Mouse (Mus musculus): ENCODE data around the gene Naxd. TPM values are rescaled to one million over a fixed set of nuclear protein-coding genes. Genes with fewer than 3 reads are reported as not detected.

Gene Naxd
- total RNA-seq (2014; fragmentation: Nextera tagmentation): 63.0 and 78.6 TPM in 2 replicates
- 56.3 and 65.8 TPM in 2 replicates for total RNA-seq (2017)
- polyA plus RNA-seq (2012): 38.2 and 46.5 TPM in 2 replicates

GRCm38 (mm10) chr8:11497017-11497990 is at the start of gene Naxd:
Gene Naxd (plus strand): TSS chr8:11497506.
- peak; percentile 95 for DNase-seq (ENCODE audit: low spot score)

GRCm38 (mm10) chr8:11447910-11448570 is 49.3 kb upstream of the Naxd start:
- H3K4me3 ChIP-seq (ENCODE audit: low read depth, low read length): no peak overlapping the region
- DNase-seq (ENCODE audit: low spot score): no peak
- H3K36me3 ChIP-seq (replicated peaks): no peaks in the 10 kb centered on the region
- H3K27me3 ChIP-seq (ENCODE audit: insufficient read depth, low read length): peaks cover 14% of the 10 kb centered on the region
- TF ChIP-seq POLR2AphosphoS5 (IDR thresholded peaks at IDR 0.05; ENCODE audit: insufficient replicate concordance, low read depth, low read length) (no peak), GATA1 (IDR thresholded peaks at IDR 0.05; ENCODE audit: borderline replicate concordance, low read length) (no peak), GATA2 (IDR thresholded peaks at IDR 0.05; ENCODE audit: borderline replicate concordance, low read depth, low read length) (no peak), CTCF (IDR thresholded peaks at IDR 0.05; ENCODE audit: low read depth, low read length) (no peak), TAL1 (conservative IDR thresholded peaks at IDR 0.05; ENCODE audit: low read depth, low read length) (no peak)
- ATAC-seq (ENCODE audit: extremely low read depth, insufficient number of reproducible peaks, low FRiP score, poor library complexity, severe bottlenecking): no peak
- no peaks in the 10 kb centered on the region for H3K9me3 ChIP-seq (replicated peaks)
- no peaks in the 10 kb centered on the region for H3K4me1 ChIP-seq (ENCODE audit: insufficient read depth, low read depth, low read length)

More at GRCm38 (mm10) chr8:11497017-11497990, at the start of gene Naxd:
- Histone ChIP-seq H3K4me3 (ENCODE audit: low read depth, low read length) (peak within 1 kb of the TSS; percentile 99), H3K9me3 (replicated peaks) (no peaks in the 10 kb centered on the region), H3K27me3 (ENCODE audit: insufficient read depth, low read length) (no peaks in the 10 kb centered on the region), H3K36me3 (replicated peaks) (peaks cover 35% of the 10 kb centered on the region), H3K4me1 (ENCODE audit: insufficient read depth, low read depth, low read length) (peaks cover 56% of the 10 kb centered on the region)
- ATAC-seq (ENCODE audit: extremely low read depth, insufficient number of reproducible peaks, low FRiP score, poor library complexity, severe bottlenecking): peak; percentile 93
- no peak for TF ChIP-seq CTCF (IDR thresholded peaks at IDR 0.05; ENCODE audit: low read depth, low read length)
- TF ChIP-seq GATA2 (IDR thresholded peaks at IDR 0.05; ENCODE audit: borderline replicate concordance, low read depth, low read length): no peak
- no peak for TF ChIP-seq GATA1 (IDR thresholded peaks at IDR 0.05; ENCODE audit: borderline replicate concordance, low read length)
- no peak for TF ChIP-seq POLR2AphosphoS5 (IDR thresholded peaks at IDR 0.05; ENCODE audit: insufficient replicate concordance, low read depth, low read length)
- TF ChIP-seq TAL1 (conservative IDR thresholded peaks at IDR 0.05; ENCODE audit: low read depth, low read length): no peak

GRCm38 (mm10) chr8:11450184-11451113 is 46.9 kb upstream of the Naxd start:
- DNase-seq (ENCODE audit: low spot score): no peak
- no peaks in the 10 kb centered on the region for H3K9me3 ChIP-seq (replicated peaks)
- no peaks in the 10 kb centered on the region for H3K36me3 ChIP-seq (replicated peaks)
- peaks cover 21% of the 10 kb centered on the region for H3K27me3 ChIP-seq (ENCODE audit: insufficient read depth, low read length)
- TF ChIP-seq GATA1 (IDR thresholded peaks at IDR 0.05; ENCODE audit: borderline replicate concordance, low read length) (no peak), CTCF (IDR thresholded peaks at IDR 0.05; ENCODE audit: low read depth, low read length) (no peak), GATA2 (IDR thresholded peaks at IDR 0.05; ENCODE audit: borderline replicate concordance, low read depth, low read length) (no peak), POLR2AphosphoS5 (IDR thresholded peaks at IDR 0.05; ENCODE audit: insufficient replicate concordance, low read depth, low read length) (no peak), TAL1 (conservative IDR thresholded peaks at IDR 0.05; ENCODE audit: low read depth, low read length) (no peak)
- no peak for ATAC-seq (ENCODE audit: extremely low read depth, insufficient number of reproducible peaks, low FRiP score, poor library complexity, severe bottlenecking)
- no peaks in the 10 kb centered on the region for H3K4me1 ChIP-seq (ENCODE audit: insufficient read depth, low read depth, low read length)
- H3K4me3 ChIP-seq (ENCODE audit: low read depth, low read length): no peak overlapping the region

- no peaks in the 10 kb centered on the region for H3K9me3 ChIP-seq (replicated peaks)
- H3K4me3 ChIP-seq (ENCODE audit: low read depth, low read length): no peak overlapping the region
- DNase-seq (ENCODE audit: low spot score) (no peak), ATAC-seq (ENCODE audit: extremely low read depth, insufficient number of reproducible peaks, low FRiP score, poor library complexity, severe bottlenecking) (no peak)
- peaks cover 17% of the 10 kb centered on the region for H3K27me3 ChIP-seq (ENCODE audit: insufficient read depth, low read length)
- TF ChIP-seq POLR2AphosphoS5 (IDR thresholded peaks at IDR 0.05; ENCODE audit: insufficient replicate concordance, low read depth, low read length) (no peak), GATA2 (IDR thresholded peaks at IDR 0.05; ENCODE audit: borderline replicate concordance, low read depth, low read length) (no peak), GATA1 (IDR thresholded peaks at IDR 0.05; ENCODE audit: borderline replicate concordance, low read length) (no peak), TAL1 (conservative IDR thresholded peaks at IDR 0.05; ENCODE audit: low read depth, low read length) (no peak), CTCF (IDR thresholded peaks at IDR 0.05; ENCODE audit: low read depth, low read length) (no peak)
- no peaks in the 10 kb centered on the region for H3K36me3 ChIP-seq (replicated peaks)
- H3K4me1 ChIP-seq (ENCODE audit: insufficient read depth, low read depth, low read length): no peaks in the 10 kb centered on the region
Measured at GRCm38 (mm10) chr8:11452152-11452551, 45.2 kb upstream of the Naxd start.

GRCm38 (mm10) chr8:11452559-11452958 is 44.7 kb upstream of the Naxd start:
- H3K27me3 ChIP-seq (ENCODE audit: insufficient read depth, low read length): peaks cover 19% of the 10 kb centered on the region
- H3K4me1 ChIP-seq (ENCODE audit: insufficient read depth, low read depth, low read length): no peaks in the 10 kb centered on the region
- no peak for ATAC-seq (ENCODE audit: extremely low read depth, insufficient number of reproducible peaks, low FRiP score, poor library complexity, severe bottlenecking)
- H3K9me3 ChIP-seq (replicated peaks): no peaks in the 10 kb centered on the region
- H3K4me3 ChIP-seq (ENCODE audit: low read depth, low read length): no peak overlapping the region
- no peaks in the 10 kb centered on the region for H3K36me3 ChIP-seq (replicated peaks)
- DNase-seq (ENCODE audit: low spot score): no peak
- TF ChIP-seq CTCF (IDR thresholded peaks at IDR 0.05; ENCODE audit: low read depth, low read length): no peak
- TF ChIP-seq TAL1 (conservative IDR thresholded peaks at IDR 0.05; ENCODE audit: low read depth, low read length): no peak
- no peak for TF ChIP-seq POLR2AphosphoS5 (IDR thresholded peaks at IDR 0.05; ENCODE audit: insufficient replicate concordance, low read depth, low read length)
- TF ChIP-seq GATA2 (IDR thresholded peaks at IDR 0.05; ENCODE audit: borderline replicate concordance, low read depth, low read length): no peak
- TF ChIP-seq GATA1 (IDR thresholded peaks at IDR 0.05; ENCODE audit: borderline replicate concordance, low read length): no peak
